Mouse (Mus musculus) myocyte (in vitro differentiated cells): ENCODE results near the gene 4931428L18Rik. TPM values are rescaled to one million over a fixed set of nuclear protein-coding genes. Genes with fewer than 3 reads are reported as not detected.

Source experiments
- H3K27me3 ChIP-seq: one replicate; pipeline ENCODE4 v1.6.1; 2011; ENCODE audit not compliant: control insufficient read depth, insufficient read depth, insufficient read length
- H3K36me3 ChIP-seq: one replicate; pipeline ENCODE4 v1.6.1; 2011; ENCODE audit not compliant: control insufficient read depth, insufficient read depth
- H3K4me2 ChIP-seq: one replicate; pipeline ENCODE4 v1.6.1; 2011; ENCODE audit warnings: low read depth, control low read depth
- H3K4me3 ChIP-seq: one replicate; pipeline ENCODE4 v1.5.1; 2011; ENCODE audit warnings: mild to moderate bottlenecking, control low read depth, moderate library complexity
- H3K79me2 ChIP-seq: one replicate; pipeline ENCODE4 v1.6.1; 2011; ENCODE audit not compliant: control insufficient read depth, insufficient read depth
- H3ac ChIP-seq: one replicate; pipeline ENCODE4 v1.6.1; 2011; ENCODE audit not compliant: control insufficient read depth, insufficient read length
- CEBPB ChIP-seq: IDR thresholded peaks from 2 replicates; pipeline ENCODE4 v1.6.1; 2011; ENCODE audit warnings: mild to moderate bottlenecking, moderate library complexity; ENCODE audit not compliant: poor library complexity, insufficient read depth, severe bottlenecking
- E2F4 ChIP-seq: IDR thresholded peaks from one replicate; pipeline ENCODE4 v1.6.1; 2011; ENCODE audit warnings: mild to moderate bottlenecking, control low read depth, moderate library complexity; ENCODE audit not compliant: insufficient read depth
- MAX ChIP-seq: IDR thresholded peaks from one replicate; pipeline ENCODE4 v1.6.1; 2011; ENCODE audit warnings: low read depth, mild to moderate bottlenecking, control low read depth
- MYOD1 ChIP-seq, 3 experiments: IDR thresholded peaks; one replicate each; pipeline ENCODE4 v1.6.1; 2011; ENCODE audit warnings: control low read depth in 2 of 3, low read depth in 2 of 3, mild to moderate bottlenecking in 2 of 3, moderate library complexity in 1 of 3; ENCODE audit not compliant: insufficient read length in 2 of 3, control insufficient read depth in 1 of 3
- MYOG ChIP-seq, 3 experiments: IDR thresholded peaks; one replicate each; pipeline ENCODE4 v1.6.1; 2011; ENCODE audit warnings: control low read depth in 2 of 3, low read depth in 2 of 3, mild to moderate bottlenecking in 2 of 3; ENCODE audit not compliant: insufficient read length in 2 of 3, control insufficient read depth in 1 of 3, insufficient read depth in 1 of 3
- POLR2A ChIP-seq: IDR thresholded peaks from one replicate; pipeline ENCODE4 v1.6.1; 2011; ENCODE audit warnings: low read depth, mild to moderate bottlenecking, control low read depth, moderate library complexity; ENCODE audit not compliant: insufficient read length
- POLR2AphosphoS2 ChIP-seq: IDR thresholded peaks from one replicate; pipeline ENCODE4 v1.6.1; 2011; ENCODE audit warnings: low read depth, control low read depth; ENCODE audit not compliant: insufficient read length
- REST ChIP-seq: IDR thresholded peaks from one replicate; pipeline ENCODE4 v1.6.1; 2011; ENCODE audit warnings: mild to moderate bottlenecking, control low read depth, moderate library complexity; ENCODE audit not compliant: insufficient read depth, insufficient read length
- SRF ChIP-seq: IDR thresholded peaks from one replicate; pipeline ENCODE4 v1.6.1; 2011; ENCODE audit warnings: low read depth; ENCODE audit not compliant: control insufficient read depth, insufficient read length
- TCF12 ChIP-seq: IDR thresholded peaks from one replicate; pipeline ENCODE4 v1.6.1; 2011; ENCODE audit warnings: mild to moderate bottlenecking, control low read depth; ENCODE audit not compliant: poor library complexity, insufficient read depth, severe bottlenecking
- TCF3 ChIP-seq: IDR thresholded peaks from one replicate; pipeline ENCODE4 v1.6.1; 2011; ENCODE audit warnings: low read depth, control low read depth; ENCODE audit not compliant: insufficient read length
- USF1 ChIP-seq: IDR thresholded peaks from one replicate; pipeline ENCODE4 v1.6.1; 2011; ENCODE audit warnings: low read depth, mild to moderate bottlenecking, control low read depth, moderate library complexity
- polyA plus RNA-seq: library from polyadenylated mRNA; unstranded; fragments of >200 nt; fragmentation: generic; extraction: Trizol; gene quantifications from one replicate; pipeline ENCODE4 v1.2.1, GENCODE M21; 2012; ENCODE audit warnings: missing spikeins

The 4931428L18Rik gene
- polyA plus RNA-seq, 1 experiment: 0.16 TPM

DNA sequence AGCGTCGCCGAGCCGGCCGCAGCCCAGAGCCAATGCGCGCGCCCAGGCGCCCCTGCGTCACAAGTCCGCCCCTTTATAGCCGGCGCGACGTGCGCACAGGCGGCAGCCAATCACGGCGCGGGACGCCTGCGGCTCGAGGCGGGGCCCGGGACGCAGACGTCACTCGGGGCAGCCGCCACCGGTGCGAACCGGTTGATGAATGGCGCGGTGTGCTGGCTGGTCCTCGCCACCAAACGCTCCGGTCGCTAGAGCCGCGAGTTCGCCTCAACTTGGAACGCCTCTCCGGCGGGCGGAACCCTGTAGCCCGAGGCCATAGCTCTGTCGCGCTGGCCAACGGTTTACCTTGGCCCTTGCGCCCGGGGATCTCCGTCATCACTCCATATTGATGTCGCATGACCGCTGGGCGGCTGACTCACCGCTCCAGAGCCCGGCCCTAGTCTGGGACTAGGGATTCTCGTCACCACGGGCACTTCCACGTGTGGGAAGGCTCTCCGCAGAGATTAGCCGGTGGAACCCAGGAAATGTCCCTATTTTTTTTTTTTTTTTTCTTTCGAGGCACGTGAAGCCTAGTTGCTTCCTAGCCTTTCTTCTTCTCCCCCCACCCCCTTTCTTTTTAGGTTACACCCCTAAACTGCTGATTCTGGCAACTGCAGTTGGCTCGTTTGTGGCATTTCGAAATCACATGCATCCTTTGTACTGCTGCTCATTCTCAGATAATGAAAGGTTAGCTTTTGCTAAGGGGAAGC is 272.6 kb downstream of the 4931428L18Rik start:
- Histone ChIP-seq H3K79me2 (peaks cover 36% of the 10 kb centered on the region), H3K36me3 (peaks cover 4% of the 10 kb centered on the region), H3ac (peak overlapping the region; percentile 90), H3K4me2 (peak overlapping the region; percentile 86), H3K27me3 (no peaks in the 10 kb centered on the region), H3K4me3 (peak overlapping the region; percentile 74)
- peak; percentile 81 for TF ChIP-seq CEBPB
- no peak for TF ChIP-seq MAX
- TF ChIP-seq SRF: peak; percentile 5
- TF ChIP-seq MYOG (IDR thresholded peaks at IDR 0.05; ENCODE audit: control insufficient read depth in 1 of 3, insufficient read depth in 1 of 3, insufficient read length in 2 of 3, low read depth in 2 of 3): no peak
- TF ChIP-seq USF1: peak; percentile 46
- no peak for TF ChIP-seq MYOD1 (IDR thresholded peaks at IDR 0.05; ENCODE audit: control insufficient read depth in 1 of 3, insufficient read length in 2 of 3, low read depth in 2 of 3)
- TF ChIP-seq POLR2A: peak; percentile 77
- peak; percentile 51 for TF ChIP-seq POLR2AphosphoS2
- TF ChIP-seq REST: no peak
- TF ChIP-seq TCF12: no peak
- TF ChIP-seq E2F4: no peak
- no peak for TF ChIP-seq TCF3

- Histone ChIP-seq H3K36me3 (peaks cover 12% of the 10 kb centered on the region), H3K79me2 (peaks cover 42% of the 10 kb centered on the region), H3K4me3 (peak overlapping the region; percentile 74), H3ac (peak overlapping the region; percentile 90), H3K4me2 (peak overlapping the region; percentile 62), H3K27me3 (no peaks in the 10 kb centered on the region)
- TF ChIP-seq TCF3 (no peak), POLR2A (peak; percentile 52)
These were observed 273.4 kb downstream of the 4931428L18Rik start for GRCm38 (mm10) chr1:30948950-30949639.

- H3K4me3 ChIP-seq: peak overlapping the region; percentile 74
- peak overlapping the region; percentile 90 for H3ac ChIP-seq
- peak overlapping the region; percentile 62 for H3K4me2 ChIP-seq
- no peaks in the 10 kb centered on the region for H3K27me3 ChIP-seq
- peaks cover 42% of the 10 kb centered on the region for H3K79me2 ChIP-seq
- H3K36me3 ChIP-seq: peaks cover 19% of the 10 kb centered on the region
- no peak for TF ChIP-seq MYOG (IDR thresholded peaks at IDR 0.05; ENCODE audit: control insufficient read depth in 1 of 3, insufficient read depth in 1 of 3, insufficient read length in 2 of 3, low read depth in 2 of 3)
- TF ChIP-seq CEBPB: no peak
- TF ChIP-seq REST: no peak
- TF ChIP-seq MAX: no peak
- TF ChIP-seq SRF: no peak
- TF ChIP-seq POLR2A: no peak
- TF ChIP-seq TCF3: no peak
- TF ChIP-seq POLR2AphosphoS2: peak; percentile 4
- no peak for TF ChIP-seq USF1
These were observed 274.0 kb downstream of the 4931428L18Rik start for GRCm38 (mm10) chr1:30948361-30948949.

Other genes with a start within 250 kb of the 4931428L18Rik start
- gene AC153137.1, start 244.7 kb downstream of the 4931428L18Rik start, polyA plus RNA-seq: not detected
- gene Lgsn, start 46.3 kb downstream of the 4931428L18Rik start, polyA plus RNA-seq: not detected
- gene Pih1d3, start 154 bp upstream of the 4931428L18Rik start, polyA plus RNA-seq: not detected